Mouse (Mus musculus): ENCODE measurements around the gene Rngtt. TPM values are rescaled to one million over a fixed set of nuclear protein-coding genes. Genes with fewer than 3 reads are reported as not detected.

The Rngtt gene
- total and polyA plus RNA-seq, 3 experiments = 15.0 to 18.7 TPM; not detected in 1

DNA sequence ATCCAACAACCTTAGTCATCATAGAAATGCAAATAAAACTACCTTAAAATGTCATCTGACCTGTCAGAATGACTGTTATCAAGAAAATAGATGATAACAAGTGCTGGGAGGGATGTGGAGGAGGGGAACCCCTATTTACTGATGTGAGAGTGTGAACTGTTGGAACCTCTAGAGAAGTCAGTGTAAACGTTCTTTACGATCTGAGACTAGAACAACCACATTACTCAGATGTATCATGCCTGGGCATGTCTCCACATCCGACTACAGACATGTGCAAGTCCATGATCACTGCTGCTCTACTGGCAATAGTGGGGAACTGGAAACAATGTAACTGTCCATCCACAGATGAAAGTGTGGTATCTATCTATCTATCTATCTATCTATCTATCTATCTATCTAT lies 36.7 kb upstream of the Rngtt start:
- Histone ChIP-seq H3K9me3 (replicated peaks; ENCODE audit: insufficient read depth, low read length) (no peaks in the 10 kb centered on the region), H3K36me3 (ENCODE audit: control insufficient read depth in 1 of 2, insufficient read depth in 2 of 2, low read length in 2 of 2) (no peaks in the 10 kb centered on the region), H3K9ac (ENCODE audit: control insufficient read depth, low read depth, low read length, poor library complexity, severe bottlenecking) (no peak overlapping the region), H3K4me3 (ENCODE audit: control insufficient read depth in 1 of 2, insufficient read depth in 1 of 2, low read depth in 2 of 2, low read length in 2 of 2) (no peak overlapping the region), H3K4me1 (ENCODE audit: control insufficient read depth in 1 of 2, insufficient read depth in 2 of 2, low read length in 2 of 2) (no peaks in the 10 kb centered on the region), H3K27me3 (ENCODE audit: control insufficient read depth in 1 of 2, insufficient read depth in 2 of 2, low read length in 2 of 2) (no peaks in the 10 kb centered on the region), H3K27ac (ENCODE audit: control insufficient read depth, low read depth, low read length) (no peak overlapping the region), H3K79me2 (ENCODE audit: control insufficient read depth, insufficient read depth, low read length, poor library complexity) (no peaks in the 10 kb centered on the region)
- DNase-seq (ENCODE audit: low read depth, low spot score) = no peak
- TF ChIP-seq JUND (IDR thresholded peaks at IDR 0.05; ENCODE audit: low read depth, low read length) (no peak), NRF1 (IDR thresholded peaks at IDR 0.05; ENCODE audit: insufficient read depth, low read depth, low read length, poor library complexity, severe bottlenecking) (no peak), ELF1 (IDR thresholded peaks at IDR 0.05; ENCODE audit: low read depth, low read length) (no peak), RCOR1 (IDR thresholded peaks at IDR 0.05; ENCODE audit: low read depth, low read length) (no peak), NELFE (IDR thresholded peaks at IDR 0.05; ENCODE audit: low read depth, low read length) (no peak), SMC3 (IDR thresholded peaks at IDR 0.05; ENCODE audit: low read depth, low read length) (no peak), TCF12 (IDR thresholded peaks at IDR 0.05; ENCODE audit: low read depth, low read length) (no peak), HCFC1 (IDR thresholded peaks at IDR 0.05; ENCODE audit: low read depth, low read length) (no peak), MXI1 (IDR thresholded peaks at IDR 0.05; ENCODE audit: low read depth, low read length) (no peak), POLR2A (IDR thresholded peaks at IDR 0.05; ENCODE audit: control insufficient read depth in 1 of 2, insufficient read depth in 1 of 2, low read depth in 1 of 2, low read length in 2 of 2, poor library complexity in 1 of 2) (no peak), MAZ (IDR thresholded peaks at IDR 0.05; ENCODE audit: low read depth, low read length) (no peak), MYC (IDR thresholded peaks at IDR 0.05; ENCODE audit: low read depth, low read length) (no peak)

DNA sequence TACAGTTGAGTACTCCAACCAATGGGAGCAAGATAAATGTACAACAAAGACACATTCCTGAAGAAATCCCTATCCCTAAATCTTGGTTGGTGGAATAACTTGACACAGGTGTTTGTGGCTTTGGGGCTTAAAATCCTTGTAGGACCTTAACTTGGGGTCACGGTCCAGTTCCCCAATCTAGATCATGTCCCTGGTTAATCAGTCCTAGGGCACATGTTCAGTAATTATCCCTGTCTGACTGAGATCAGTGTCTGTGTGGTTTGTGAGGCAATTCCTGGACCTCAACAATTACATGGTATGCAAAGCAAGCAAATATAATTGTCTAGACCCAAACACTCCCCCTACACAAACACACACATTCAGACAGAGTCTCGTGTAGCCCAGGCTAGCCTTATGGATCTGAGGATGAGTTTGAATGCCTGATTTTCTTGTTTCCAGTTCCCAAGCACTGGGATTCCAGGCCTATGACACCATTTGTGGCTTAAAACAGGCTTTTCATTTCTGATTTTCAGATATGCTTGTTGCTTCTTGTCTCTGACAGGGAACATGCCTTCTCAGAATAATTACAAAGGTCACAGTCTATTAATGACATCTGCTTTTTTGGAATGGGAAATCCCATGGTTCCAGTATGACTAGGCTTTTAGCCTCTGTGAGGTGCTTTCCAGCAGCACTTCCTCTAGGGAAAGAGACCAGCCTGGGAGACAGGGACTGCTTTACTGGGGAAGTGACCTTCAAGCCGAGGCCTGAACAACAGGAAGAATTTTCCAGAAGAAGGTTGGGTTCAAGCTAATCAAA lies 28.0 kb upstream of the Rngtt start:
- Histone ChIP-seq H3K4me1 (ENCODE audit: control insufficient read depth in 1 of 2, insufficient read depth in 2 of 2, low read length in 2 of 2) (no peaks in the 10 kb centered on the region), H3K36me3 (ENCODE audit: control insufficient read depth in 1 of 2, insufficient read depth in 2 of 2, low read length in 2 of 2) (no peaks in the 10 kb centered on the region), H3K27me3 (ENCODE audit: control insufficient read depth in 1 of 2, insufficient read depth in 2 of 2, low read length in 2 of 2) (no peaks in the 10 kb centered on the region), H3K27ac (ENCODE audit: control insufficient read depth, low read depth, low read length) (no peak overlapping the region), H3K79me2 (ENCODE audit: control insufficient read depth, insufficient read depth, low read length, poor library complexity) (no peaks in the 10 kb centered on the region), H3K4me3 (ENCODE audit: control insufficient read depth in 1 of 2, insufficient read depth in 1 of 2, low read depth in 2 of 2, low read length in 2 of 2) (no peak overlapping the region), H3K9me3 (replicated peaks; ENCODE audit: insufficient read depth, low read length) (no peaks in the 10 kb centered on the region), H3K9ac (ENCODE audit: control insufficient read depth, low read depth, low read length, poor library complexity, severe bottlenecking) (no peak overlapping the region)
- TF ChIP-seq TAL1 (IDR thresholded peaks at IDR 0.05; ENCODE audit: low read length) (no peak), ETS1 (IDR thresholded peaks at IDR 0.05; ENCODE audit: low read depth, low read length) (no peak)
- DNase-seq (ENCODE audit: low read depth, low spot score) = no peak
